In genomic region chr14:54742375-54742774, GRCm38 (mm10) we compare ENCODE assay signal across 12 mouse cellular contexts. TPM values are rescaled to one million over a fixed set of nuclear protein-coding genes. Genes with fewer than 3 reads are reported as not detected.
DNase-seq lines count a peak whose midpoint lies in the region.
"Had no signal": no experiment of that assay in that cellular context is flagged by ENCODE, and none has a peak within 500 bp of the region (broad histone marks: within the 10 kb centered on the region; RNA-seq: fewer than 3 reads in every experiment).

No protein-coding gene starts in this region.

- no peak overlapping the region for H3K4me3 ChIP-seq in limb, embryonic 10.5 days
- H3K4me3 ChIP-seq: embryonic facial prominence, embryonic 12.5 days; limb, embryonic 15.5 days had no signal

- intact Hi-C loops in heart, postnatal 10 days (cut with DNase I), result no loop called here

- no peaks in the 10 kb centered on the region for H3K36me3 ChIP-seq in limb, embryonic 10.5 days
- H3K36me3 ChIP-seq: embryonic facial prominence, embryonic 12.5 days; limb, embryonic 15.5 days had no signal

- H3K4me1 ChIP-seq in limb, embryonic 10.5 days, result peaks cover 10% of the 10 kb centered on the region
- H3K4me1 ChIP-seq: limb, embryonic 15.5 days had no signal

- WGBS in limb, embryonic 10.5 days, result 75% methylated on average over 2 of the region's 2 CpGs

- H3K27me3 ChIP-seq in limb, embryonic 10.5 days (ENCODE audit: low read depth, poor library complexity, severe bottlenecking), result no peaks in the 10 kb centered on the region
- H3K27me3 ChIP-seq: embryonic facial prominence, embryonic 12.5 days; limb, embryonic 15.5 days had no signal

- peak; percentile 5 for DNase-seq in NIH3T3 (ENCODE audit: low read depth)
- DNase-seq in adrenal gland, adult 8-10 months, result peak; percentile 63
- DNase-seq in gastrocnemius, postnatal 25 days, result peak; percentile 83
- no peak for DNase-seq in limb, embryonic 10.5 days (ENCODE audit: low spot score)
- no peak for DNase-seq in cerebellum, postnatal 14 days
- DNase-seq in heart, postnatal 10 days, result no peak
- DNase-seq in layer of hippocampus, postnatal 10 days (ENCODE audit: low spot score in 2 of 2), result no peak
- DNase-seq: thymus, postnatal 25 days had no signal

- H3K27ac ChIP-seq in limb, embryonic 10.5 days, result peak overlapping the region; percentile 19; the same call in 1 of the 2 replicates
- H3K27ac ChIP-seq: embryonic facial prominence, embryonic 12.5 days; limb, embryonic 15.5 days had no signal

- no peaks in the 10 kb centered on the region for H3K9me3 ChIP-seq in limb, embryonic 10.5 days (replicated peaks)
- H3K9me3 ChIP-seq: embryonic facial prominence, embryonic 12.5 days; G1E; limb, embryonic 15.5 days had no signal

RNA-seq across cellular contexts. Expression of gene Cebpe, which starts 30.4 kb away (rescaled TPM):
- not detected for total RNA-seq in adrenal gland, adult 8-10 months (2022)
- not detected for total RNA-seq in gastrocnemius, postnatal 25 days (2021)
- not detected in 2 replicates for polyA plus RNA-seq in limb, embryonic 10.5 days (2016; fragmentation: Nextera tagmentation; extraction: Ambion mirVana)
- total RNA-seq in heart, postnatal 10 days (2021), result not detected
- not detected for total RNA-seq in layer of hippocampus, postnatal 10 days (2021)
- polyA plus RNA-seq: heart, embryonic 16.5 days had no signal

RNA-seq across cellular contexts. Expression of gene Slc7a8, which starts 39.4 kb away (rescaled TPM):
- total RNA-seq in adrenal gland, adult 8-10 months (2022), result 10 to 100 TPM; 26.6 to 51.8 (median 40.3) TPM
- 10 to 100 TPM; 12.3 to 13.0 TPM for total RNA-seq in gastrocnemius, postnatal 25 days (2021)
- 0.50 and 0.77 TPM in 2 replicates for polyA plus RNA-seq in limb, embryonic 10.5 days (2016; fragmentation: Nextera tagmentation; extraction: Ambion mirVana)
- 1 to 10 TPM; 2.4 to 3.6 TPM for total RNA-seq in heart, postnatal 10 days (2021)
- total RNA-seq in layer of hippocampus, postnatal 10 days (2021), result 10 to 100 TPM; 63.7 to 66.3 TPM

RNA-seq across cellular contexts. Expression of gene Gm29776, which starts 43.7 kb away (rescaled TPM):
- under 1 TPM in 2 of 4 experiments, not detected in 2; 0.19 to 0.59 TPM for total RNA-seq in adrenal gland, adult 8-10 months (2022)
- total RNA-seq in gastrocnemius, postnatal 25 days (2021), result not detected
- 0.10 and 0.16 TPM in 2 replicates for polyA plus RNA-seq in limb, embryonic 10.5 days (2016; fragmentation: Nextera tagmentation; extraction: Ambion mirVana)
- total RNA-seq in heart, postnatal 10 days (2021), result under 1 TPM; 0.10 TPM
- not detected for total RNA-seq in layer of hippocampus, postnatal 10 days (2021)
- polyA plus RNA-seq: G1E had no signal

RNA-seq across cellular contexts. Expression of gene Acin1, which starts 55.6 kb away (rescaled TPM):
- 100 to 1,000 TPM; 140 to 305 (median 208) TPM for total RNA-seq in adrenal gland, adult 8-10 months (2022)
- total RNA-seq in gastrocnemius, postnatal 25 days (2021), result 10 to 100 TPM; 61.2 to 78.1 TPM
- polyA plus RNA-seq in limb, embryonic 10.5 days (2016; fragmentation: Nextera tagmentation; extraction: Ambion mirVana), result 142 and 144 TPM in 2 replicates
- 100 to 1,000 TPM; 104 to 114 TPM for total RNA-seq in heart, postnatal 10 days (2021)
- total RNA-seq in layer of hippocampus, postnatal 10 days (2021), result 100 to 1,000 TPM; 208 to 213 TPM

RNA-seq across cellular contexts. Expression of gene 1700123O20Rik, which starts 56.4 kb away (rescaled TPM):
- 10 to 100 TPM; 34.2 to 43.9 (median 39.6) TPM for total RNA-seq in adrenal gland, adult 8-10 months (2022)
- 10 to 100 TPM in 1 of 2 experiments, 1 to 10 TPM in 1; 8.4 to 10.0 TPM for total RNA-seq in gastrocnemius, postnatal 25 days (2021)
- 112 and 116 TPM in 2 replicates for polyA plus RNA-seq in limb, embryonic 10.5 days (2016; fragmentation: Nextera tagmentation; extraction: Ambion mirVana)
- total RNA-seq in heart, postnatal 10 days (2021), result 10 to 100 TPM; 19.8 to 21.9 TPM
- 10 to 100 TPM; 25.5 to 28.1 TPM for total RNA-seq in layer of hippocampus, postnatal 10 days (2021)

Comparison
In these comparisons a context has a peak if more than half of its experiments do, and no peak if none do; other contexts are left out.
1. DNase-seq: peak in NIH3T3 (single experiment), adrenal gland, adult 8-10 months (single experiment) and gastrocnemius, postnatal 25 days (single experiment); none in limb, embryonic 10.5 days (single experiment), cerebellum, postnatal 14 days (0 of 2), heart, postnatal 10 days (0 of 2) and layer of hippocampus, postnatal 10 days (0 of 2).